Mouse (Mus musculus) liver, adult 2 months (tissue): ENCODE measurements around the gene Golga5. TPM values are rescaled to one million over a fixed set of nuclear protein-coding genes. Genes with fewer than 3 reads are reported as not detected.

Experiments
- DNase-seq: peaks from one replicate; pipeline ENCODE4 v3.0.0-alpha.2; 2011; ENCODE audit warnings: low read depth, low spot score; ENCODE audit errors: extremely low read depth
- H3K27ac ChIP-seq: fragments of 200-500 bp; replicated peaks from 2 replicates; pipeline ENCODE4 v1.5.1; 2012; ENCODE audit warnings: low read depth, mild to moderate bottlenecking, control low read depth, inconsistent platforms, low read length; ENCODE audit not compliant: insufficient read depth
- H3K27me3 ChIP-seq: fragments of 200-500 bp; 2 replicates; pipeline ENCODE4 v1.6.1; 2012; ENCODE audit warnings: mild to moderate bottlenecking, moderate library complexity, low read length, inconsistent platforms; ENCODE audit not compliant: control insufficient read depth, insufficient read depth
- H3K36me3 ChIP-seq: fragments of 200-500 bp; 2 replicates; pipeline ENCODE4 v1.6.1; 2012; ENCODE audit warnings: low read length, inconsistent platforms; ENCODE audit not compliant: control insufficient read depth, insufficient read depth
- H3K4me1 ChIP-seq: fragments of 200-500 bp; 2 replicates; pipeline ENCODE4 v1.6.1; 2011; ENCODE audit warnings: low read length; ENCODE audit not compliant: control insufficient read depth, insufficient read depth
- H3K4me3 ChIP-seq: fragments of 200-500 bp; 2 replicates; pipeline ENCODE4 v1.5.1; 2011; ENCODE audit warnings: low read depth, mild to moderate bottlenecking, control low read depth, low read length, moderate library complexity; ENCODE audit not compliant: insufficient read depth
- H3K79me2 ChIP-seq: fragments of 200-500 bp; 2 replicates; pipeline ENCODE4 v1.6.1; 2012; ENCODE audit warnings: inconsistent platforms, mild to moderate bottlenecking, low read length, moderate library complexity; ENCODE audit not compliant: control insufficient read depth, insufficient read depth
- H3K9ac ChIP-seq: fragments of 200-500 bp; 2 replicates; pipeline ENCODE4 v1.6.1; 2012; ENCODE audit warnings: low read depth, mild to moderate bottlenecking, control low read depth, inconsistent platforms, low read length
- CTCF ChIP-seq: fragments of 200-500 bp; IDR thresholded peaks from 2 replicates; pipeline ENCODE4 v1.5.1; 2011; ENCODE audit warnings: low read depth, low read length, control low read depth
- POLR2A ChIP-seq: fragments of 200-500 bp; IDR thresholded peaks from 2 replicates; pipeline ENCODE4 v1.6.1; 2011; ENCODE audit warnings: low read length, control low read depth; ENCODE audit not compliant: insufficient read depth; ENCODE audit errors: extremely low read depth
- WGBS: fragments of 180-500 bp; shearing (Covaris S2); methylation state at CpG from one replicate; pipeline ENCODE4 v1.1.7; 2018; 5-methylcytosine and 5-hydroxymethylcytosine counted together
- polyA plus RNA-seq: library from polyadenylated mRNA; depleted of rRNA; stranded (reverse); fragments of >200 nt; gene quantifications from 2 replicates; pipeline ENCODE4 v1.2.3, GENCODE M21; 2012
- total RNA-seq: library from RNA; depleted of rRNA; stranded (reverse); fragments of >200 nt; gene quantifications from 2 replicates; pipeline ENCODE4 v1.2.3, GENCODE M21; 2014

The Golga5 gene
- total and polyA plus RNA-seq, 2 experiments, result 6.8 to 18.6 TPM

- no peaks in the 10 kb centered on the region for H3K36me3 ChIP-seq
- H3K79me2 ChIP-seq, result peaks cover 2% of the 10 kb centered on the region; the same call in 1 of the 2 replicates
- peak; percentile 94 for DNase-seq
- TF ChIP-seq CTCF, result no peak
- 0 out of 2 replicates have a peak, but pooled peaks have one; percentile 48 for TF ChIP-seq POLR2A
- H3K27ac ChIP-seq, result peak within 1 kb of the TSS; percentile 64
- H3K4me1 ChIP-seq, result peaks cover 4% of the 10 kb centered on the region; the same call in 1 of the 2 replicates
- no peaks in the 10 kb centered on the region for H3K27me3 ChIP-seq
- H3K9ac ChIP-seq, result peak within 1 kb of the TSS; percentile 71
- peak within 1 kb of the TSS; percentile 70 for H3K4me3 ChIP-seq
- WGBS, result under 1% methylated on average over 28 of the region's 28 CpGs
Measured at GRCm38 (mm10) chr12:102439632-102440023, 29.3 kb upstream of the Golga5 start, which contains the start of gene Lgmn. Gene Lgmn, minus strand, starts transcription at chr12:102439813.

DNA sequence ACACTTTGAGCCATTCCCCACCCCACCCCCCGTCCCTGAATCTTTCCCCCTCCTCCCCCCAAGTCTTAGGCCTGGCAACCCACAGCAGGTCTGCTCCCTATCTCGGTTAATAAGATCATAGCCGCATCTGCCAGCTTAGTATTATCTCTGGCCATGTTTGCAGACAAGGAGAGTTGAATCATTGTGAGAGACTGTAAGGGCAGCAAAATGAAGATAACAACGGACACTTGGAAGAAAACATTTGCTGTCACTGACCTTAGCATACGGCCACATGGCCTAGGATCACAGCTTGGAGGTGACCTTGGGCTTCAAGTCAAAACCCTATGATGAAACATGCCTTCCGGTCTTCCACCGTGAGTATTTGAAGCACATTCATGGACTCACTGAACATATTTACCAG is 28.4 kb upstream of the Golga5 start:
- Histone ChIP-seq H3K79me2 (no peaks in the 10 kb centered on the region; the same call in 1 of the 2 replicates), H3K4me1 (peaks cover 4% of the 10 kb centered on the region; the same call in 1 of the 2 replicates), H3K9ac (no peak overlapping the region), H3K4me3 (no peak overlapping the region), H3K27me3 (no peaks in the 10 kb centered on the region), H3K27ac (no peak overlapping the region), H3K36me3 (no peaks in the 10 kb centered on the region)
- WGBS, result 70% methylated on average over 7 of the region's 7 CpGs
- peak; percentile 25 for DNase-seq
- TF ChIP-seq CTCF, result no peak
- TF ChIP-seq POLR2A, result no peak

- Histone ChIP-seq H3K4me1 (peaks cover 4% of the 10 kb centered on the region; the same call in 1 of the 2 replicates), H3K9ac (no peak overlapping the region), H3K4me3 (no peak overlapping the region), H3K27ac (no peak overlapping the region), H3K79me2 (no peaks in the 10 kb centered on the region; the same call in 1 of the 2 replicates), H3K27me3 (no peaks in the 10 kb centered on the region), H3K36me3 (no peaks in the 10 kb centered on the region)
- TF ChIP-seq CTCF (no peak), POLR2A (no peak)
- 94% methylated on average over 6 of the region's 6 CpGs for WGBS
- no peak for DNase-seq
Measured at GRCm38 (mm10) chr12:102441141-102441540, 27.8 kb upstream of the Golga5 start.

- no peaks in the 10 kb centered on the region for H3K36me3 ChIP-seq
Measured at GRCm38 (mm10) chr12:102442639-102443038, 26.3 kb upstream of the Golga5 start.

GRCm38 (mm10) chr12:102443676-102444075 is 25.3 kb upstream of the Golga5 start:
- 91% methylated on average over 5 of the region's 5 CpGs for WGBS
- no peak overlapping the region for H3K4me3 ChIP-seq
- peaks cover 2% of the 10 kb centered on the region; the same call in 1 of the 2 replicates for H3K4me1 ChIP-seq
- DNase-seq, result no peak
- H3K27ac ChIP-seq, result no peak overlapping the region
- no peak for TF ChIP-seq CTCF
- TF ChIP-seq POLR2A, result no peak
- H3K27me3 ChIP-seq, result no peaks in the 10 kb centered on the region
- H3K79me2 ChIP-seq, result no peaks in the 10 kb centered on the region
- H3K36me3 ChIP-seq, result no peaks in the 10 kb centered on the region
- H3K9ac ChIP-seq, result no peak overlapping the region

More at GRCm38 (mm10) chr12:102442639-102443038, 26.3 kb upstream of the Golga5 start:
- no peak overlapping the region for H3K27ac ChIP-seq
- 87% methylated on average over 15 of the region's 15 CpGs for WGBS
- no peak overlapping the region for H3K9ac ChIP-seq
- no peaks in the 10 kb centered on the region; the same call in 1 of the 2 replicates for H3K79me2 ChIP-seq
- TF ChIP-seq CTCF (no peak), POLR2A (no peak)
- peaks cover 2% of the 10 kb centered on the region; the same call in 1 of the 2 replicates for H3K4me1 ChIP-seq
- no peaks in the 10 kb centered on the region for H3K27me3 ChIP-seq
- H3K4me3 ChIP-seq, result no peak overlapping the region
- peak; percentile 29 for DNase-seq

DNA sequence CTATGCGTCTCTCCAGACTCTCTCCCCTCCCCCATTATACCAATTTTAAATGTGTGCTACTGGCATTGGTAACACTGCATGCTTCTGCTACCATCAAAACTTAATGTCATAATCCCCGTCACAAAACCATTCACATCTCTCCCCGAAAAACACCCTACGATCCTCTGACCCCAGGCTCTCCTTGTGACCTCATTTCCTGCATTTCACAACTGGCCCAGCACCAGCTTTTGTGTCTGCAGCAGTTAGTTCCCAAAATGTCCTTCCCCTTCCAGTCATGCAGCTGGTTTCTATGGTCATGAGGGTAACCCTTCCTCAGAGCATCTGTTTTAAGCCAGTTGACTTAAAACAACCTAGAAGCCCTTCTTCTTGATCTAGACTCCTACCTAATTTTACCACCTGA is 23.5 kb upstream of the Golga5 start:
- WGBS, result 57% methylated on average over 4 of the region's 4 CpGs
- TF ChIP-seq POLR2A (no peak), CTCF (no peak)
- Histone ChIP-seq H3K27me3 (no peaks in the 10 kb centered on the region), H3K9ac (no peak overlapping the region), H3K4me1 (no peaks in the 10 kb centered on the region), H3K4me3 (no peak overlapping the region), H3K36me3 (no peaks in the 10 kb centered on the region), H3K27ac (peak overlapping the region; percentile 47), H3K79me2 (no peaks in the 10 kb centered on the region)
- peak; percentile 49 for DNase-seq
